Mouse (Mus musculus) kidney, embryonic 14.5 days (tissue): Measurements from ENCODE around the gene Cd93. TPM values are rescaled to one million over a fixed set of nuclear protein-coding genes. Genes with fewer than 3 reads are reported as not detected.

Experiments used
- ATAC-seq: fragments of 200-750 bp; cut with Nextera tagmentation; 2 replicates; pipeline ENCODE4 v1.8.0; 2017; ENCODE audit warnings: moderate number of reproducible peaks, mild to moderate bottlenecking, moderate TSS enrichment, moderate library complexity; ENCODE audit not compliant: low FRiP score, low TSS enrichment
- H3K27ac ChIP-seq: fragments of 300-500 bp; sonication (generic); 2 replicates; pipeline ENCODE4 v1.5.1; 2014; ENCODE audit warnings: low read depth, mild to moderate bottlenecking, low read length, moderate library complexity, mixed read lengths
- H3K27me3 ChIP-seq: fragments of 300-500 bp; sonication (generic); 2 replicates; pipeline ENCODE4 v1.6.1; 2014; ENCODE audit warnings: mild to moderate bottlenecking, low read length; ENCODE audit not compliant: control insufficient read depth, insufficient read depth
- H3K36me3 ChIP-seq: fragments of 300-500 bp; sonication (generic); 2 replicates; pipeline ENCODE4 v1.6.1; 2014; ENCODE audit warnings: low read length, mixed read lengths; ENCODE audit not compliant: control insufficient read depth, insufficient read depth
- H3K4me1 ChIP-seq: fragments of 300-500 bp; sonication (generic); 2 replicates; pipeline ENCODE4 v1.6.1; 2014; ENCODE audit warnings: low read length, mixed read lengths; ENCODE audit not compliant: control insufficient read depth, insufficient read depth
- H3K4me2 ChIP-seq: fragments of 300-500 bp; sonication (generic); replicated peaks from 2 replicates; pipeline ENCODE4 v1.6.1; 2014; ENCODE audit warnings: low read depth, mild to moderate bottlenecking, low read length
- H3K4me3 ChIP-seq: fragments of 300-500 bp; sonication (generic); 2 replicates; pipeline ENCODE4 v1.5.1; 2014; ENCODE audit warnings: mild to moderate bottlenecking, low read length
- H3K9ac ChIP-seq: fragments of 300-500 bp; sonication (generic); 2 replicates; pipeline ENCODE4 v1.6.1; 2014; ENCODE audit warnings: low read depth, mild to moderate bottlenecking, low read length, moderate library complexity
- H3K9me3 ChIP-seq: fragments of 300-500 bp; sonication (generic); 2 replicates; pipeline ENCODE4 v1.6.1; 2016; ENCODE audit warnings: low read length; ENCODE audit not compliant: control insufficient read depth
- WGBS: fragments of 180-500 bp; shearing (Covaris S2); extraction: QIAGEN DNeasy Blood & Tissue Kit; methylation state at CpG from one replicate; pipeline ENCODE4 v1.1.7; 2014; 5-methylcytosine and 5-hydroxymethylcytosine counted together
- polyA plus RNA-seq: library from polyadenylated mRNA; unstranded; fragments of >200 nt; fragmentation: Nextera tagmentation; extraction: Ambion mirVana; gene quantifications from 2 replicates; pipeline ENCODE4 v1.2.1, GENCODE M21; 2014

Cd93 gene
- polyA plus RNA-seq, 1 experiment from 2014 or later: 16.0 TPM

DNA sequence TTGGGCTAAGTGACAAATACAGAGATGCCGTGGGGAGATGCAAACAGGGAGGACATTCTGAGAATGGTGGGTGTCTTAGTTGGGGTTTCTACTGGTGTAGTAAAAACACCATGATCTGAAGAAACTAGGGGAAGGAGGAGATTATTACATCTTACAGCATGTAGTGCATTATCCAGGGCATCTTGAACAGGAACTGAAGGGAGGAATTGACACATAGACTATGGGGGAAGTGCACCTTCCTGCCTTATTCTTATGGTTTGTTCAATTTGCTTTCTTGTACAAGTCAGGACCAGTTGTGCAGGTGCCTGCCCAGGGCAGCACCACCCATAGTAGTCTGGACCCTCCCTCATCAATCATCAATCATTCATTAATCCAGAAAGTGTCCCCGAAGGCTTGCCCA is 56.4 kb downstream of the Cd93 start:
- no peaks in the 10 kb centered on the region for H3K36me3 ChIP-seq
- no peaks in the 10 kb centered on the region for H3K4me1 ChIP-seq
- no peak overlapping the region for H3K4me3 ChIP-seq
- no peak for ATAC-seq
- H3K4me2 ChIP-seq: no peak overlapping the region
- H3K9ac ChIP-seq: no peak overlapping the region
- no peak overlapping the region for H3K27ac ChIP-seq
- H3K27me3 ChIP-seq: no peaks in the 10 kb centered on the region
- 83% methylated on average over 2 of the region's 2 CpGs for WGBS
- H3K9me3 ChIP-seq: no peaks in the 10 kb centered on the region

Other genes starting within 250 kb of the Cd93 start
- 0.36 and 0.45 TPM in 2 replicates for gene Sstr4, start 48.2 kb downstream of the Cd93 start, polyA plus RNA-seq
- gene Thbd, start 35.4 kb downstream of the Cd93 start, polyA plus RNA-seq: 3.7 and 6.7 TPM in 2 replicates
- gene Nxt1, start 229.0 kb upstream of the Cd93 start, polyA plus RNA-seq: 109 and 136 TPM in 2 replicates
- gene Gzf1, start 237.5 kb upstream of the Cd93 start, polyA plus RNA-seq: 13.8 and 25.9 TPM in 2 replicates